Mouse (Mus musculus): Measurements from ENCODE around the gene Olig2.

The Olig2 gene

DNA sequence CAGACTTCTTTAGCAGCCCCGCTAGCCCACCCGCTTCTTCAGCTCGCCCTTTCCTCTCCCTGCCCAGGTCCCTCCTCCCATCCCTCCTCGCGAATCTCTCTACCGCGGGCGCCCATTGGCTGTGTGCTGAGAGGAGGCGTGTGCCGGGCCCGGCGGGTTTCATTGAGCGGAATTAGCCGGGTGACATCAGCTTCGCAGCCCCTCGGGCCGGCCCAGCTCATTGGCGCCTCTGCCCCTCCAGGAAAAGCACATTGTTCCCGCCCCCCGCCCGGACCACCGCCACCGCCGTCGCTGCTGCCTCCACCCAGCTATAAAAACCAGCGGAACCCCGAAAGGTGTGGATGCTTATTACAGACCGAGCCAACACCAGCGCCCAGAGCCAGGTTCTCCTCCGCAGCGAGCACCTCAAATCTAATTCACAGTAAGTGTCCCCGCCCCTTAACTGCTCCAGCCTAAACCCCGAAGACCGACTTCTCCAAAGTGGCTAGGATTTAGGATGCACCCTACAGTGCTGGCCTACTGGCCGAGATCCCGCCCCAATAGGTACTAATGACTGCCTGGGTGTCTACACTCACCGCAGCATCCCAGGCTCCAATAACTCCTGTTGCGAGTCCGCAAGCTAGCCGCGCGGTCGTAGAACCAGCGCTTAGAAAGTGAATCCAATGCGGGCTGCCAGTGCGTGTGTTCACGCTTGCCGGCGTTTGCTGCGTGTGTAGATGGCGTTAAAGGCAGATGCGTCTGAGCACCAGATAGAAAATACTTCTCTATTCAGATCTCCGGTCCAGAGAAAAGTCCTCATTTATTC, at the start of gene Olig2:
Olig2 (plus strand) TSS at position 225 of the 805 bp plus-strand sequence.
- no peak for DNase-seq (ENCODE audit: low read depth)

DNA sequence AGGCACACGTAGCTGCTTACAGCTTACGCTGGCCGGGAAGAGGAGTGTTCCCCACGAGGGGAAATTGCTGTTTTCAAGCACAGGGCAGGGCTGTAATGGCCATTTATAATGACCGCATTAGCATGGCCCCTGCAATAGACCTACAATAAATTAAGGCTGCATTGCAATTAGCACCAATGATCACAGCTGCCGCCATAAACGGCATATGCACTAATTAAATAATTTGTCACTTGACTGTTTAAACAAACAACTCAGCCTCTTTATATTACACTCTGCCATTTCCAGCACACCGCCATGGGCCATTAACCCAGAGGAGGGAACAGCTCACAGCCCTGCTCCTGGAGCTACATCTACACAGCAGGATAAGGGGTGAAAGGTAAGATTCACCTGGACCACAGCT, 49.4 kb upstream of the Olig2 start:
- no peak for DNase-seq (ENCODE audit: low read depth)

DNA sequence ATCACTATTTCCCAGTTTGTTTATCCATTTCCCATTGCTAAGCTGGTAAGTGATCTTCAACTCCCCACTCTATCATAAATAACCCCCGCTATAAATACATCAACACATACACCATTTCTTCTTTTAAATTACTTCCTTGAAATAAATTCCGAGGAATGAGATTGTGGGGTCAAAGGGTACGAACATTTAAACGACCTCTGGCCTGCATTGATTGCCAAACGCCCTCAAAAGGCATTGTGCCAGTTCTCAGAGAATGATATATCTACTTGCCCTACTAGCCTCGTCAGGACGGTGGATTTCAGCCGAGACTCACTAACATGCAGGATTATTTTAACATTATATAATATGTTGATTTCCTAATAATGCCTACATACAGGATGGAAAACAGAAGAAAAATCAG, 38.2 kb upstream of the Olig2 start:
- DNase-seq (ENCODE audit: low read depth) = no peak

DNA sequence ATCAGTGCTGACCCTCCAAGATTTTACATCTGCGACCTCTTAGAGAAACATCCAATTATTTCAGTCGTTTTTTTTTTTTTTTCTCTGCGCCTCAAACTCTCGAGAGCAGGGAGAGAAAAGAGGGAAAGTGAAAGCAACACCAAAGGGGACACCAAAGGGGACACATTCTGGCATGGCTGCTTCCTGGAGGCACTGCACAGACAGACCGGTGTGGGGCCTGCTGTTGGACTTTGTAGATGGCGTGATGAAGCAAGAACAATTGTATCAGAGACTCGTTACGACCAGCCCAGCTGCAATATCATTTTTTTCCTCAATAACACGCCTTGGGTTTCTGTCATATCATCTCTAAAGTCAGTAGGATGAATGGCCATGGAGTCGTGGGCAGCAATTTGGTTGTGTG, 37.6 kb upstream of the Olig2 start:
- DNase-seq (ENCODE audit: low read depth) = no peak

DNA sequence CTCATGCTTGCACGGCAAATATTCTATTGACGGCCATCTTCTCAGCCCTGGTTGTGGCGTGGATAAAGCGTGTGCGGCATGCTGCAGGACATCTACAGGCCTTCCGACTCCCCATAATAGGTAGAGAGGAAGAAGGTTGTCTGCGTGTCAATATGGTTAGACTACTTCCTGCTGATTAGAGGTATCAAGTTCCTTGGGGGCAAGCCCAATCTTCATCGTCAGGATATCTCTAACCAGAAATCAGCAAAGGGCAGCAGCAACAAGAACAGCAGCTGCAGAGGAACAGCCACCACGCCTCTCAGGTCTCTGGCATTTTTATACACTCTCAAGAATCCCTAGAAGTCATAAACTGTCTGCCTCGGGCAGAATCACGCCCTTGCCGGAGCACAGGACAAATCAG, 37.0 kb upstream of the Olig2 start:
- no peak for DNase-seq (ENCODE audit: low read depth)

DNA sequence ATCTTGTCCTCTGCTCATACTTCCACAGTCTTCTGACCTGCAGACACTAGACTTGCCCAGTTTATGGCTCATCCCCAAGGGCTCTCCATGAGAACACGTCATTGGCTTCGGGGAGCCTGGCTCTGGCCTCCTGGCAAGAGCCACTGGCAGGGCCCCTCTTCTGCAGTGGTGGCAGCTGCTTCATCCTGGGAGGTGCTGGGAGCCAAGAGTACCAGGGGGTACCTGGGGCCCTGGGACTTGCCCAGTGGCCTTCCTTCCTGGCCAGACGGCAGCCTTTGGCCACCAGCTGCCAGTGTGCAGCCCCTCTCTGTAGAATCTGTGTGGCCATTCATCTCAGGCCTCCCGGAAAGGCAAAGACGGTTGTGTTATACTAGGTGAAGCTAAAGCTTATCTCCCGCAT, 34.0 kb upstream of the Olig2 start:
- DNase-seq (ENCODE audit: low read depth) = no peak

DNA sequence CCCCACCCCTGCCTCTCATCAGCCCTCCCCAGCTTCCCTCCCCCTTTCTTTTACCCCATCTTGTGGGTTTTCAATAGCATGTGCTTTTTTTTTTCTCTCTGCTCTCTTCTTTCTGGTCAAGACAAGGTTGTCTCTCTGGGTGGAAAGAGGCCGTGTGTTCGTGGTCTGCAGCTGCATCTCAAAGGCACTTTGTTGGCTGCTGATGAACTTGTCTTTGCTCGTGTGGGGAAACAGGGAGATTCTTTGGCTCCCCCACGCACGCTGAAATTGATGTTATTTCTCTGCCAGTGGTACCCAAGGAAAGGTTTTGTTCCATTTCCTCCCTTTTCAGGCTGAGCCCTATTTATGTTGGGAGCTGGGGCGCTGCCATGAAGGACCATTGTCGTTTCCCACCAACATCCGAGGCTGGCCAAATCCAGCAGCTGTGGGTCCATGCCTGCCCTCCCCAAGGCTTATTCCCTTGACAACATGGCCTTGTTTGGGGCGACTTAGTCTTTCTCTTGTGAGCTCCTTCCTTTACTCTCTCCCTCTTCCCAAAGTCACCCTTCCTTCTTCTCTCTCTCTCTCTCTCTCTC, 33.5 kb upstream of the Olig2 start:
- DNase-seq (ENCODE audit: low read depth) = no peak

DNA sequence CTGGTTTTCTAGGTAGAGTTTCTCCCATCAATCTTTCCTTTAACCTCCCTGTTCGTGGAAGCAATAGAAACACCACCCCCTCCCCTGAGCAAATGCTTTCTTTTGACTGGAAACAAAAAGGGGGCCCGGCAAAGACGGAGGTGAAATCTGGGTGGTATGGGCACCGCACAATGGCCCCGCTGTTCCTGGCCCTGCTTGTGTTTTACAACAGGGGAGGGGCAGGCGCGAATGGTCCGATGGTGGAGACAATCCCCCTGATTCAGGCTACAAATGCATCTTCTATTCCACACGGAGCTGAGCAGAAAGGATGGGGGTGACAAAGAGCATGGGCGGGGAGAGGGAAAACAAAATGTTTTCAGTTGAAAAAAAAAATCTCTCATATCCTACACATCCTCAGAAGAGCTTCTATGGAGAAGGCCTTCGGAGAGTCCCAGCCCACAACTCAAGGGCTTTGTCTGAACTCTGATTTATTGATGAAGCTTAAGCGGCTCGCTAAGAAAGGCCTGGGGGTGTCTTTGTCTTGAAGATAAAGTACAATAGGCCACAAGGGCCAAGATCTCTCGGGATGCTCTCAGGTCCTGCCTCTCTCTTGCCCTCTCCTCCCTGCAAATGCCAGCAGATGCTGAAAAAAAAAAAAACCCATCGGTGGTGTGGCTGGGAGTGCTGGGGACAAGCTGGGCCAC, 32.4 kb upstream of the Olig2 start:
- DNase-seq (ENCODE audit: low read depth) = no peak

DNA sequence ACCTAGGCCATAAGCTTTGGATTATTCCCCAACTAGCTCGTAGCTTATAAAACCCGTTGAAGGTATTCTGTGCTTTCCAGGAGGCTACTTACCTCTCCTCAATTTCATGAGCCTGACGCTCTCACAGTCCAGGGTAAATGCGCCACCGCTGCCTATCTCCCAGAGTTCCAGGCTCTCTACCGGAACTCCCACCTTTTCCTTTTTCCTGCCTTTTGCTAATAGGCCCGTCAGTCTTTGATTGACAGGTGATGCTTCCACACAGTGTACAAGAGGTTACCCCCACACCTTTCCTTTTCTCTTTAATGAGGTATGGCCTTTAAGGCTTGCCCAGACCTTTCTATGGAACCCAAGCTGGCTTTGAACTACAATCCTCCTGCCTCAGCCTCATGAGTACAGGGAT, 25.4 kb upstream of the Olig2 start:
- no peak for DNase-seq (ENCODE audit: low read depth)

DNA sequence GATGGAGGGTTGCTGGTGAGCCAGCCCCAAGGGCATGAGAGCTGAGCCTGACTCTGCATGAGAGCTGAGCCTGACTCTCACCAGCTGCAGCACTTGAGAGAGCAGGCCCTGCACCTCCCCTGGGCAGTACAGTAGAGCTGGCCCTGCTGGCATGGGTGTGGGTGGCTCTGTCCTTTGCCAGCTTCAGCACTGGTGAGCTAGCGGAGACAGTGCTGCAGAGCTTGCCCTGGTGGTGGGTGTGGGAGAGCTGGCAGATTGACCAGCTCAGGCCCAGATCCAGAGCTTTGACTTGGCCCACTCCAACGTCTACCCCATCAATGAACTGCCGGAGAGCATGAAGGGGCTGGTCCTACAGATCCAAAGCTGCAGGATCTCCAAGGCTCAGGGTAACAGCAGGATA, 22.3 kb upstream of the Olig2 start:
- DNase-seq (ENCODE audit: low read depth) = no peak

DNA sequence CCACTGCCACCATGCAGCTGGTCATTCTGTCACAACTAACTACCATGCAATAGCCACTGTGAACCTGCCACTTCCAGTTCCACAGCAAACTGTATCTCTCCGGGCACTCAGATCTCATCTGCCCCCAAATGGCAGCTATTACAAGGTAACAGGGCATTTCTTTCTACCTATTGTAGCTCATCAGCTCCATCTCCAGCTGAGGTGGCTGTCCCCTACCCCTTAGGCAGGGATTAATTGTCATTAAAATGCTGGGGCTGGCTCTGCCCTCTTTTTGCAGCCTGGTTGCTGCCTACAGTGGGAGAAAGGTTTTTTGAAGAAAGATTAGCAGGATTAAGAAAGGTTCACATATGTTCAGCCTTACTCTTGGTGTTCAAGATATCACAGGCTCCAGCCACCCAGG, 18.9 kb upstream of the Olig2 start:
- no peak for DNase-seq (ENCODE audit: low read depth)

DNA sequence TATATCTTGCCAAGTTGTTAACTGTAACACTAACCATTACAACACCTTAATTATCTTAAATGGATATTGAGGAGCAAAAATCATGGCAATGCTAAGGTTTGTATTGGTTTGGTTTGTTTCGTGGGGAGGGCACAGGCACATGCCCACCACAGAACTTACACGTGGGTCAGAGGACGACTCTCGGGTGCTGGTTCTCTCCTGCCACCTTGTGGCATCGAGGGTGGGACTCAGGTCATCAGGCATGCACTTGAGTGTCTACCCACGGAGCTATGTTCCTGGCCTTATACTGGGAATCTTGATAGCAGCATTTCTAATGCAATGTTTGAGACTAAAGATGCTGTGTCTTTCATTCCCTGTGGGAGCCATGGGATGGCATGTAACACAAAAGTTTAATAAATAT, 8.2 kb upstream of the Olig2 start:
- DNase-seq (ENCODE audit: low read depth) = no peak

DNA sequence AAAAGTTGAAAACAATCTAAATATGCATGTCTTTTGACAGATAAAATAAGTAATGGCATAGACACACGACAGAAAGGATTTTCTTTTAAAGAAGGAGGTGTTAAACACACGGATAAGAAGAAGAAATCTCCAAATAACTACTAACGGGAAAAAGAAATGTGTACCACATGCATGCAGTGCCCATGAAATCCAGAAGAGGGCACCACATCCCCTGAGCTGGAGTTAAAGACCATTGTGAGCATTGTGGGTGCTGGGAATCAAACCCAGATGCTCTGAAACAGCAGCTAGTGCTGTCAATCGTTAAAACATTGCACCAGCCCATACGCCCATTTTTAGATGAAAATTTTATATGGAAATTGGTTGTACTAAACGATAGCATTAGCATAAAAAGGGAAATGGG, 7.3 kb upstream of the Olig2 start:
- no peak for DNase-seq (ENCODE audit: low read depth)

DNA sequence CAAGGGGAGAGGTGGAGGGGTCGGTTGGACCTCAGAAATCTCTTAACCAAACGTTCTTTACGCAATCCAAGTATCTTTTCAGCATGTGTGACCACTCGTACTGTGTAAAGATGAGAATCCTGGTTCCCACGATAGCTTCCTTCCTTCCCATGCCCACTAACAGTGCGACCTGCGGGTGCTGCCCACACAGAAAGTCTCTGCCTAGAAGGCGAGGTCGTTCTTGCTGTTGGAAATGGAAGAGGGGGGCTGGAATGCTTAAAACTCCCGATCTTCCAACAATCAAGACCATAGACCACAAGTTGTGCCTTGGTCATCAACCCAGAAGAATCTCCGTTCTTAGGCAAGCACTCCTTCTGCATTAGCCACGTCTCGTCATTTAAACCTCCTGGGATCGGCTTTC, 6.0 kb upstream of the Olig2 start:
- no peak for DNase-seq (ENCODE audit: low read depth)

DNA sequence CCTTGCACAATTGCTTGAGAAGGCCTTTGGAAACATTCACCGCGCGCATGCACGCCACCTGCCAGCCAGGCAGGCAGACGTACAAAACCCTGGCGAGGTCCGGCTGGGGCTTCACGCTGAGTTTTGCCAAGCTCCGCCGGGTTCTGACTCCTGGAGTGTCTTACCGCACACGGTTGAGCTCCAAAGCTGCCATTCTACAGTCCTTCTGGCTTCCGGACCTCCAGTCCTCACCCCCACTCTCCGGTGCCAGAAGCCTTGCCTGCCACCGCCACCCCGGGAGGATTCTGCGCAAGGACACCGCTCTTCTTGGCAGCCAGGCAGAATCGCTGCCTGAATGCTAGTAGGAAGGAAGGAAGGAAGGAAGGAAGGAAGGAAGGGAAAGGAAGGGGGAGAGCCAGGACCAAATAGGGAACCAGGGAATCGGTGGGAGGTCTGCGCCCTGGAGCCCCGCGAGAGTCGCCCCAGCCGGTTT, 3.0 kb upstream of the Olig2 start:
- no peak for DNase-seq (ENCODE audit: low read depth)

DNA sequence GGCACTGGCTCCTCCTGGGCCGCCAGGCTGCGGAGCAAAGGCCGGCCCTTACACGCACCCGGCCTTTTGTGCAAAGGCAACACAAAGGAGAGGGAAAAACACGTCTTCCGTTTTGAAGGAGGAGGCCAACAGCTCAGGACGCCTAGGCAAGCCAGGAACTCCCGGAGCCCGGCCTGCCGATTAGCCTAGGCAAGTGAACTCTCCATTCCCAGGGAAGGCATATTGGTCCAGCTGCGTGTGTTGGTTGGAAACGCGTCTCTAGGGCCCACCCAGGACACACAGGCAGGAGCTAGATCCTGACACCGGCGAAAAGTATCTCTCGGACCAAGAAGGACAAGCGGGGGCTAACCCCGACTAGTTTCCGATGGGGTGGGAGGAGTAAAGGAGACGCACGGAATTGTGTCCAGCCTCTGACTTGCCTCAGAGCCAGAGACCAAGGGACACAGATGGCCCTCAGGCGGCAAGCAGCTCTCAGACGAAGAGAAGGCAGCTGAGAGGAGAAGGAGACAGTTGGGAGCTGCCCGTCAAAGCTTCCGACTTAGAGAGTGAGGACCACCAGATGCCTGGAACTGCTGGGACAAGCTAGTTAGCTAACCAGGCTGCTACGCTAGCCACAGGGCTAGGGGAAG, 2.5 kb upstream of the Olig2 start:
- no peak for DNase-seq (ENCODE audit: low read depth)

DNA sequence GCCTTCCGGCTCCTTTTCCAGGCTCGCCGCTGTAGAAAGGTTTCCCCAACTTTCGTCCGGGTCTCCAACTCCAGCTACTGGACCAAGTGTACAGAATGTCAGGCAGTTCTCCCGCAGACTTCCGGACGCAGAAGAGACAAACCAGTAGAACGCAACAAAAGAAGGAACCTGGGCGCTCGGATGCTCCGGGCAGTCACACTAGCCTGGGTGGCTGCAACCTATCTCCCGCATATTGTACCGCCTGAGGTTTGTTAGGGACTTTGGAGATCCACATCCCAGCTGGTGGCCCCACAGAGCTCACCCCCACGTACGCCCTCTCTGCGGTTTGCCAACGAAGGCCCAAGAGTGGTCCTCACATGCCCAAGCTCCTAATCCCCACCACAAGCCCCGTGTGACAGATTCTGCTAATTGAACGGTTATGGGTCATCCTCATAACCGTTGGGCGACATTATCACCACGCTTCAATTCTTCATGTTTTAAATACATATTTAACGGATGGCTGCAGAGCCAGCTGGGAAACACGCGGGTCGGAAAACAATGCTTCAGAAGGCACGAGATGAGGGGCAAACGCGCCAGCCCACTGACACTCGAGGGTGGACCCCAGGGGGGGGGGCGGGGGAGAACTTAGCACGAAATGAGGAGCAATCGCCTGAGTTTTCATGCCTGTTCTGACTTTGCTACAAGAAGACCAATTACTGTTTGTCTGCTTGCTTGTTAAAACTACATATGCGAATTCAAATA, 1.8 kb upstream of the Olig2 start:
- no peak for DNase-seq (ENCODE audit: low read depth)

DNA sequence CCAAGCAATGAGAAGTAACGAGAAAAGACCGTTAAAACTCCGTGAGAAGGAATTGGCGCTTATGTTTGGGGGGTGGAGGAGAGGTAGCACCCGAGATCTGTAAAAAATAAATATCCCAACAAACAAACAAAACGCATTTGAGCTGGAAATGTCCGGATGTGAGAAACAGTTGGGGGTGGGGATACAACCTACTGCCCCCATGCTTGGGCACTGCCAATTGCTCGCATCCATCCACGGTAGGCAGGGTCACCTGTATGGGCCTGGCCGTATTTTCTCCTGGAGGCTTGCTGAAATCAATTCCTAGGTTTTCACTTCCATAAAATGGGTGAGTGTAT, 1.2 kb upstream of the Olig2 start:
- no peak for DNase-seq (ENCODE audit: low read depth)

DNA sequence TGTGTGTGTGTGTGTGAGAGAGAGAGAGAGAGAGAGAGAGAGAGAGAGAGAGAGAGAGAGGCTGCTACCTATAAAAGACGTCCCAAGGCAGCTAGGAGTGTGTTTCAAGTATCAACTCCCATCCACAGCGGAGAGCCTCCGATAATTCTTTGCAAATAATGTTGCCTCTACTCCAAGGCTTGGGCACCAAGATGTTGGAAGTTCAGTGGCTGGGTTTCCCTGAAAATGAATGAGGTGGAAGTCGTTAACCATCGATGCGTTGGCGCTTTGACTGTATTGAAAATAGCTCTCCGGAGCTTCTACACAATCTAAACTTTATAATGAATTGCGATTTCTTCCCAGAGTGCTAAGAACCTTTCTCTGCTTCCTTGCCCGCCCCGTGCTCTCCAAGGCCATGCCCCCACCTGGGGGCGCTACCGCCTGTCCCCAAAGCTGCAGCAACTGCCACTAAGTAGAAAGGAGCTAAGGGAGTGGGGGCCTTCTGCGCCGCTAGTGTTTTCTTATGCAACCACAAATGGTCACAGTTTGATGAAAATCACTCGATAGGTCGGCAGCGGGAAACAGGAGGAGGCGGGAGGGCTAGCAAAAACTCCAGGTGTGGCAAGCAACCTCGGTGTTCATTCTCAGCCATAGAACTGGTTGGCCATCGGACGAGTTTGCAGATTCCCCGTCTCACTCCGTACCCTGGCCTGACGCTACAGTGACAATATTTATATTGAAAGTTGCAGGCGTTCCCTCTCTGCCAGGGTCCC, 600 bp upstream of the Olig2 start:
- no peak for DNase-seq (ENCODE audit: low read depth)

DNA sequence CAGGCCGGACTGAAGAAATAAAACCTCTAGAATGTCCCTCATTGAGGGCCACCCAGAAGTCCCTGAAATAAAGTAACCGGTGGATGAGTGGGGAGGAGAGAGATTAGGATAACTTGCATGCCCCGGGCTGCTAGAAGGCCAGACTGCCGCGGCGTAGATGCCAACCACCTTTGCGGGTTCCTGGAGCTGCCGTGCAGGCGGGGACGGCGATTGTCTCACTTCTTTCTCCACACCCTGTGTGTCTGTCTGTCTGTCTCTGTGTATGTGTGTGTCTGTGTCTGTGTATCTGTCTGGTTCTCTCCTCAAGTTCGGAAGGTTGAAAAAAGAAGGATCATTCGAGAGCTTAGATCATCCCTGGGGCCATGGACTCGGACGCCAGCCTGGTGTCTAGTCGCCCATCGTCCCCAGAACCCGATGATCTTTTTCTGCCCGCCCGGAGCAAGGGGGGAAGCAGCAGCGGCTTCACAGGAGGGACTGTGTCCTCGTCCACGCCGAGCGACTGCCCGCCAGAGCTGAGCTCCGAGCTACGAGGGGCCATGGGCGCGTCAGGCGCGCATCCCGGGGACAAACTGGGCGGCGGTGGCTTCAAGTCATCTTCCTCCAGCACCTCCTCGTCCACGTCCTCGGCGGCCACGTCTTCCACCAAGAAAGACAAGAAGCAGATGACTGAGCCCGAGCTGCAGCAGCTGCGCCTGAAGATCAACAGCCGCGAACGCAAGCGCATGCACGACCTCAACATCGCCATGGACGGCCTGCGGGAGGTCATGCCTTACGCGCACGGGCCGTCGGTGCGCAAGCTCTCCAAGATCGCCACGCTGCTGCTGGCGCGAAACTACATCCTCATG, 1.0 kb downstream of the Olig2 start:
- DNase-seq (ENCODE audit: low read depth) = no peak

Data from fibroblast of lung, adult 2 months (primary cell).